Mouse (Mus musculus) stomach, embryonic 14.5 days (tissue): ENCODE measurements at regions not wholly inside any gene's neighbourhood (a gene's known extent, or its start where the extent isn't known, plus 50 kb on each side); places are given as distances from the start of the nearest gene placed in this dataset.

ENCODE experiments used
- ATAC-seq: fragments of 200-750 bp; cut with Nextera tagmentation; 2 replicates; pipeline ENCODE4 v1.8.0; 2017; ENCODE audit warnings: low read depth, moderate TSS enrichment; ENCODE audit not compliant: insufficient number of reproducible peaks, insufficient read depth, low FRiP score
- H3K27ac ChIP-seq: fragments of 300-500 bp; sonication (generic); 2 replicates; pipeline ENCODE4 v1.5.1; 2014; ENCODE audit warnings: mild to moderate bottlenecking, low read length, moderate library complexity, mixed read lengths
- H3K27me3 ChIP-seq: fragments of 300-500 bp; sonication (generic); 2 replicates; pipeline ENCODE4 v1.6.1; 2014; ENCODE audit warnings: low read length, control low read depth, mixed read lengths; ENCODE audit not compliant: control insufficient read depth, insufficient read depth
- H3K36me3 ChIP-seq: fragments of 300-500 bp; sonication (generic); 2 replicates; pipeline ENCODE4 v1.6.1; 2014; ENCODE audit warnings: mild to moderate bottlenecking, control low read depth, low read length, moderate library complexity, mixed read lengths; ENCODE audit not compliant: control insufficient read depth, insufficient read depth
- H3K4me1 ChIP-seq: fragments of 300-500 bp; sonication (generic); 2 replicates; pipeline ENCODE4 v1.6.1; 2014; ENCODE audit warnings: low read length, control low read depth, mixed read lengths; ENCODE audit not compliant: control insufficient read depth, insufficient read depth
- H3K4me2 ChIP-seq: fragments of 300-500 bp; sonication (generic); replicated peaks from 2 replicates; pipeline ENCODE4 v1.6.1; 2014; ENCODE audit warnings: low read depth, low read length, control low read depth
- H3K4me3 ChIP-seq: fragments of 300-500 bp; sonication (generic); 2 replicates; pipeline ENCODE4 v1.5.1; 2014; ENCODE audit warnings: low read depth, low read length, control low read depth
- H3K9ac ChIP-seq: fragments of 300-500 bp; sonication (generic); replicated peaks from 2 replicates; pipeline ENCODE4 v1.6.1; 2014; ENCODE audit warnings: low read depth, mild to moderate bottlenecking, control low read depth, low read length, moderate library complexity, mixed read lengths
- H3K9me3 ChIP-seq: fragments of 300-500 bp; sonication (generic); 2 replicates; pipeline ENCODE4 v1.6.1; 2016; ENCODE audit warnings: low read depth, low read length, control low read depth; ENCODE audit not compliant: control insufficient read depth
- WGBS: fragments of 180-500 bp; shearing (Covaris S2); extraction: QIAGEN DNeasy Blood & Tissue Kit; methylation state at CpG from one replicate; pipeline ENCODE4 v1.1.7; 2014; 5-methylcytosine and 5-hydroxymethylcytosine counted together

GRCm38 (mm10) chr19:32925628-32926505 is 168.6 kb downstream of the Pten start:
- Histone ChIP-seq H3K36me3 (no peaks in the 10 kb centered on the region), H3K9ac (no peak overlapping the region), H3K27ac (no peak overlapping the region), H3K4me1 (no peaks in the 10 kb centered on the region), H3K27me3 (no peaks in the 10 kb centered on the region), H3K9me3 (no peaks in the 10 kb centered on the region), H3K4me3 (no peak overlapping the region), H3K4me2 (no peak overlapping the region)
- ATAC-seq: no peak
- WGBS: 49% methylated on average over 6 of the region's 6 CpGs

GRCm38 (mm10) chr19:32926571-32926970 is 169.3 kb downstream of the Pten start:
- H3K9ac ChIP-seq: no peak overlapping the region
- H3K27ac ChIP-seq: no peak overlapping the region
- no peak for ATAC-seq
- H3K27me3 ChIP-seq: no peaks in the 10 kb centered on the region
- WGBS: 69% methylated on average over 4 of the region's 4 CpGs
- H3K9me3 ChIP-seq: no peaks in the 10 kb centered on the region
- H3K36me3 ChIP-seq: no peaks in the 10 kb centered on the region
- H3K4me2 ChIP-seq: no peak overlapping the region
- no peaks in the 10 kb centered on the region for H3K4me1 ChIP-seq
- no peak overlapping the region for H3K4me3 ChIP-seq

- Histone ChIP-seq H3K9me3 (no peaks in the 10 kb centered on the region), H3K9ac (no peak overlapping the region), H3K4me3 (no peak overlapping the region), H3K4me1 (no peaks in the 10 kb centered on the region), H3K27me3 (no peaks in the 10 kb centered on the region), H3K36me3 (no peaks in the 10 kb centered on the region), H3K4me2 (no peak overlapping the region), H3K27ac (no peak overlapping the region)
- no peak for ATAC-seq
- 86% methylated on average over 5 of the region's 5 CpGs for WGBS
Observed at GRCm38 (mm10) chr19:32933676-32934075, 176.4 kb downstream of the Pten start.

GRCm38 (mm10) chr19:32935638-32936037 is 178.3 kb downstream of the Pten start:
- Histone ChIP-seq H3K36me3 (no peaks in the 10 kb centered on the region), H3K27me3 (no peaks in the 10 kb centered on the region), H3K4me3 (no peak overlapping the region), H3K4me1 (no peaks in the 10 kb centered on the region), H3K9me3 (no peaks in the 10 kb centered on the region), H3K27ac (no peak overlapping the region), H3K9ac (no peak overlapping the region), H3K4me2 (no peak overlapping the region)
- no peak for ATAC-seq
- 91% methylated on average over 5 of the region's 5 CpGs for WGBS

- H3K27me3 ChIP-seq: no peaks in the 10 kb centered on the region
- no peaks in the 10 kb centered on the region for H3K9me3 ChIP-seq
- WGBS: 83% methylated on average over 6 of the region's 6 CpGs
- no peak overlapping the region for H3K4me3 ChIP-seq
- no peak overlapping the region for H3K4me2 ChIP-seq
- no peaks in the 10 kb centered on the region for H3K36me3 ChIP-seq
- ATAC-seq: no peak
- no peaks in the 10 kb centered on the region for H3K4me1 ChIP-seq
- no peak overlapping the region for H3K27ac ChIP-seq
- H3K9ac ChIP-seq: no peak overlapping the region
Observed at GRCm38 (mm10) chr19:32937591-32937990, 180.3 kb downstream of the Pten start.

- no peak overlapping the region for H3K9ac ChIP-seq
- H3K4me1 ChIP-seq: no peaks in the 10 kb centered on the region
- H3K9me3 ChIP-seq: no peaks in the 10 kb centered on the region
- no peaks in the 10 kb centered on the region for H3K36me3 ChIP-seq
- H3K27me3 ChIP-seq: no peaks in the 10 kb centered on the region
- H3K27ac ChIP-seq: no peak overlapping the region
- H3K4me3 ChIP-seq: no peak overlapping the region
- WGBS: 78% methylated on average over 5 of the region's 5 CpGs
- no peak for ATAC-seq
- H3K4me2 ChIP-seq: no peak overlapping the region
Observed at GRCm38 (mm10) chr19:32939692-32940091, 182.4 kb downstream of the Pten start.

GRCm38 (mm10) chr19:32940806-32941205 is 183.5 kb downstream of the Pten start:
- H3K4me1 ChIP-seq: no peaks in the 10 kb centered on the region
- H3K9me3 ChIP-seq: no peaks in the 10 kb centered on the region
- no peak overlapping the region for H3K4me2 ChIP-seq
- no peak overlapping the region for H3K9ac ChIP-seq
- H3K36me3 ChIP-seq: no peaks in the 10 kb centered on the region
- H3K27me3 ChIP-seq: no peaks in the 10 kb centered on the region
- no peak overlapping the region for H3K4me3 ChIP-seq
- ATAC-seq: no peak
- no peak overlapping the region for H3K27ac ChIP-seq
- 68% methylated on average over 6 of the region's 6 CpGs for WGBS

GRCm38 (mm10) chr19:32943594-32944230 is 186.4 kb downstream of the Pten start:
- no peaks in the 10 kb centered on the region; the same call in 1 of the 2 replicates for H3K27me3 ChIP-seq
- H3K4me1 ChIP-seq: no peaks in the 10 kb centered on the region
- no peaks in the 10 kb centered on the region for H3K9me3 ChIP-seq
- ATAC-seq: no peak
- no peaks in the 10 kb centered on the region for H3K36me3 ChIP-seq
- no peak overlapping the region for H3K4me3 ChIP-seq
- 77% methylated on average over 2 of the region's 2 CpGs for WGBS
- no peak overlapping the region for H3K4me2 ChIP-seq
- no peak overlapping the region for H3K9ac ChIP-seq
- H3K27ac ChIP-seq: no peak overlapping the region
